Mouse (Mus musculus): Measurements from ENCODE around the gene Cacna1d.

Cacna1d gene

DNA sequence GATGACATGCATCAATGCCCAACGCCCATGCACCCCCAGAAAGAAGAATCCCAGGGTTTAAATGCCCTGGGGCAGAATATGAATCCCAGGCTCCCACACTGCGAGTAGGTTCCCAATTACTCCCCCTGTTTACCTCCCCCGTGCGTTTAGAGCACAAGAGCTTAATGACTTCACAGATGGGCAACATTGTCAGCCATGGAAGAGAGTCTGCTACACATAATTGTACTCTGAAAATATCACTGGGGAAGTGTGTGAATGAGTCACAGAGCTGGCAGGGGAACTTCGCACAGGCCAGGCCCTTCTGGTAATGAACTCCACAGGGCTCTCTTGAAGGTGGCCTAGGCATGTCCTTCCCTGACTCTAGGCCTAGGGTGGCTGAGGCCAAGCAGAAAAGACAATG, 125.4 kb downstream of the Cacna1d start:
- DNase-seq = no peak

DNA sequence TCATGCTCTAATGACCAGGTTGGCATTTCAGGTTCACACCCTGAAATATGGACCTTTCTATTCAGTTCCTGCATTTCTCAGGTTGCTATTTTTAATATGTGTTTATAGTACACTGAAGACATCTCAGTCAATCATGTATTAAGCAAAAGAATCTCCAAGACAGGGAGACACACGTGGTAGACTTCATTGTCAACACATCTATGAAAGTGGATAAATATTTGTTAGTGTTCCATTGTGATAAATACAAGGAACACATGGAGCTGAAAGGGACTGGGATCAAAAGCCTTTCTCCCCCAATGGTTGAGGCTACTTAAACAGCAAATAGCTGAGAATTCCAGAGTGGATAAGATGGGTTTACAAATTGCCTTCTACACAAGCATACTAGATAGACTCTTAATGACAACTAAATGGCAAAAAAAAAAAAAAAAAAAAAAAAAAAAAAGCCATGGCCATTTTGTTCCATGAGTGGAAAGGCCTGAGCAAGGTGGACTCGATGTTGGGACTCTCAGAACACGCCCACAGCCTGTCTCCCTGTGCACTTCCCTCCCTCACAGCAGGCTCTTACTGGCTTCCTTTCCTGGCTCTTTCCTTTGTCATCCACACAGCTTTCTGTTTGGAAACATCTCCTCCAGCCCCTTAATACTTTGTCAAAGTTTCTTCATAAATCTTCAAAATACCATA, 127.6 kb downstream of the Cacna1d start:
- DNase-seq = no peak

GRCm38 (mm10) chr14:30362370-30362769, 128.9 kb downstream of the Cacna1d start:
- DNase-seq = no peak

DNA sequence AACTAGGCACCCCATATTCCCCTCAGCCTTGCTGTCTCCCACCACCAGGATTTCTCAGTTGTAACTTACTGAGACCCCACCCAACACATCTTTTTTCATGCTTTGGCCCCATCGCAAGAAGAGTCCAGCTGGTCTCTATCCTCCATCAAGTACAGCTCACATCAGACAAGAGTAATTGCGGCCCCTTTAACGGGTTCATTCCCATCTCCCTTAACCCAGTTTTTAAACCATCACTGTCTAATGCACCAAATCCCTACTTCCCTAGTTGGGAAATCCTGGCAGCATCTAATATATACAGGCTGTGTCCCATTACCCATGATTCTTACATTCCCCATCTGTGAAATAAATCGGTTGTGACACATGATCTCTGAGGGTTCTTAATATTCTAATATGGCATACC, 130.8 kb downstream of the Cacna1d start:
- DNase-seq = no peak

- DNase-seq = no peak
Measured at GRCm38 (mm10) chr14:30360004-30360403, 131.3 kb downstream of the Cacna1d start.

GRCm38 (mm10) chr14:30358028-30358427, 133.2 kb downstream of the Cacna1d start:
- DNase-seq = no peak

DNA sequence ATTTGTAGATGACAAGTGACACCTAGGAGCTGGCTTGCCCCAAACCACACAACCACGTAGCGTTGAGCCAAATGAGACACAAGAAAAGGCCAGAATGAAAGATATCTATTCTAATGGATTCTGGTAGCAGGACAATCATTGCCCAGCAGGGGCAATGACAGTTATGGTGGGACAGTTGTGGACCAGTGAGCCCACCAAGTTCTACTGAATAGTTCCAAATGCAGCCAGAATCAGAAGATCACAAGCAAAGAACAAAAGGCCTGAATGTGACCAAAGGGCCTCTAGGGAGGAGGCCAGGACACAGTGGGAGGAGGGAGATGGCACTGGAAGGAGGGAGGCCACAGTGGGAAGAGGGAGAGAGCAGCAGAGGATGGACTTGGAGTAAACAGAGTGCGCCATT, 134.8 kb downstream of the Cacna1d start:
- no peak for DNase-seq

GRCm38 (mm10) chr14:30354761-30355160, 136.5 kb downstream of the Cacna1d start:
- no peak for DNase-seq

DNA sequence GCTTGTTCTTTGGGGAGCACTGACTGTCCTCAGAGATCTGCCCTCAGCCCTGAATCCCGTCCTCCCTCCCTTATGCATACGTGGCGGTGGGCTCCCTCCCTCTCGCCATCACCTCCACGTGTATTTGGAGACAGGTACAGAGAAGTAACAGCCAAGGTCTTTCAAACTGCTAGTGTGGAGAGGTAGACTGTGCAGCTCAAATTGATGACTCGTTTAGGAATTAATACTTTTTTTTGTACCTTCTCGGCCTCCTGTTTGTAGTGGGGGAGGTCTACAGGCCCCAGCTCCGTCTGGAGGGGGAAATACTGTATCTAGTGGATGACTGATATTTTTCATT, 137.2 kb downstream of the Cacna1d start:
- no peak for DNase-seq

DNA sequence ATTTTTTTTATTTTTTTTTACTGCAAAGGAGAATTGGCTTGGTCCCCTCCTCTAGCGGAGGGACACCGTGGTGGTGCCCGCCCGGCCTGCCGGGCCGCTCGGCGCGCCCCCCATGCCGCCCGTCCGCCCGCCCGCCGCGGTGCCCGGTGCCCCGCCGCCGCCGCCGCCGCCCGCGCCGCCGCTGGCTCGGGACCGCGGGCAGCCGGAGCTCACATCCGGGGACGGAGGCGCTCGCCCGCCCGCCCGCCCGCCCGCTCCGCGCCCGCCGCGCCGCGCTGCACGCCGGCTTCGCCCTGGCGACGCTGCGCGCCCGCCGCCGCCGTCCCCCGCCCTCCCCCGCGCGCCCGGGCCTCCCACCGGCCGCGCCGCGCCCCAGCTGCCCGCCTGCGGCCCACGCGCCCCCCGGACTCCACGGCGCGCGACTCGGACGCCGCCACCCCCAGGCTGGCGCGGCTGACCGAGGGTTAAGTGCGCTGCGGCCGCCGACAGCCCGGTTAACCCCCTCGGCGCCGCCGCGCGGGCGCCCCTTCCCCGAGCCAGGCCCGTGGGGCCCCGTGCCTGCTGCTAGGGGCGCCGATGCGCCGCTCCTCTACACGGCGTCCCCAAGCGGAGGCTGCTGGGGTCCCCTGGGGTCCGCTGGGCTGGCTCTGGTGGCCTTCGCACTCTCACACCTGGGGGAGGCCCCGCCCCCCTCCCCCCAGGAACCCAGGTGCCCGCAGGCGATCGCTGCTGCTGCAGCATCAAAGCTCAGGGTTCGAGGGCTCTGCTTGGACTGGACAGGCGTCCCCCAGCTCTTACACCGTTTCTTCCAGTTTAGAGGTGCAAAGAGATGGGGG, 137.7 kb downstream of the Cacna1d start:
- no peak for DNase-seq

GRCm38 (mm10) chr14:30352951-30353270, 138.3 kb downstream of the Cacna1d start:
- no peak for DNase-seq

GRCm38 (mm10) chr14:30352061-30352950, 138.9 kb downstream of the Cacna1d start:
- DNase-seq = peak; percentile 59

DNA sequence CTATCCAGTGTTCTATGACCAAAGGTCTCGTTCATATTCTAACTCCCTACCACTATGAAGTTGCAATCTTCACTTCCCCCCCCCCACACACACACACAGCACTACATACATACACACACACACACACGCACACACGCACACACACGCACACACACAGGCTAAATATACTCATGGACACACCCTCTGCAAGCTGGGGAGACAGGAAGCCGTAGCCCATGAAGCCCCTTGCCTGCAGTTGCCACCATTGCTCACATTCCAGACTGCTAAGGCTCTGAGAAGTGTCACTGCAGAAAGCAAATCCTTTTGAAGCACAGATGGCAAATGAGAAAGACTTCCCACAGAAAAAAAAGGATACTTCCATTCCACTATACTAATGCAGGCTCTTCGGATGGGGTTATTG, 141.0 kb downstream of the Cacna1d start:
- no peak for DNase-seq

- no peak for DNase-seq
Measured at GRCm38 (mm10) chr14:30344948-30345865, 146.0 kb downstream of the Cacna1d start.

DNA sequence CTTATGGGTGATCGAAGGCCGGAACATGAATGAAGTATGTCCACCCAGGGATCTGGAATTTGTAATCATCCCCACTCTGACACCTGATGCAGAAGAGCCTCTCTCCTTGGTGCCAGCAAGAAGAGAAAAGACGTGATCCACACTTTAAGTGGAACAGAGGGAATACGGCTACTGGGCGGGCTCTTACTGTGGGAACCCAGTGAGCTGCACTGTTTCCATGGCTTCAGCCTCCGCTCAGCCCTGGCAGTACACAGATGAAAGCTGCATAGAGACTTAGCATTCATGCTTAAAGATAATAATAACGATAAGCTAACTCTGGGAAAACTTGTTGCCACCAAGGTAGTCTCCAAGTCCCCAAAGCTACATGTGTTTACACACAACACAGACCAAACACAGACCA, 147.5 kb downstream of the Cacna1d start:
- no peak for DNase-seq

GRCm38 (mm10) chr14:30341825-30342590, 149.2 kb downstream of the Cacna1d start:
- DNase-seq = no peak

DNA sequence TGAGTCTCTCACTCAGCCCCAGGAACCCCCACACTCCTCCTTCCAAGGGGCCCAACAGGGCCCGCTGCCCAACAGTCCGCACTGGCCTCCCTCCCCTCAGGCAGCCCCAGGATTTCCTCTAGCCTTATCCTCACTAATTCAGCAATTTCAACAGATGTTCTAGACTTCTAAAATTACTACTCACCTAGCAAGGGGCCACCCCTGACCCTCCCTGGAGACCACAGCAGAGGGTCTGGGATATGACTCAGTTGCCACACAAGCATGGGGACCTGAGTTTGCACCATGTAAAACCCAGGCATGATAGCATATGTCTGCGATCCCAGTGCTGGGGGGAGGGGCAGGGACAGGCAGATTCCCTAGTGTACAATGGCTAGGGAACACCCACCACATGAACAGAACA, 151.1 kb downstream of the Cacna1d start:
- DNase-seq = no peak

- no peak for DNase-seq
Measured at GRCm38 (mm10) chr14:30331856-30332255, 159.4 kb downstream of the Cacna1d start.

- no peak for DNase-seq
Measured at GRCm38 (mm10) chr14:30330416-30331181, 160.7 kb downstream of the Cacna1d start.

DNA sequence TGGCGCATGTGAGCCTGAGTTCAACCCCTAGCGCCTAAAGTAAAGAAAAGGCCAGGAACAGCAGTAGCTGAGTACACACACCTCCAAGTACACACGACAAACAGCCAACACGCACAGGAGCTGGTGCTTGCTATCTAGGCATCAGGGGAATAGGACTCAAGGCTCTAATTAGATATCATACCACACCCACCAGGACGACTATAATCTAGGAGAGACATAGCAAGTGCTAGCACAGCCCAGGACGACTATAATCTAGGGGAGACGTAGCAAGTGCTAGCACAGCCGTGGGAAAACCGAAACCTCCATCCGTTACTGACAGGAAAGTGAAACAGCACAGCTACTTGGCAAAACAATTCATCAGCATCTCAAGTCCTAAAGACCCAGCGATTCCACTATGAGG, 162.1 kb downstream of the Cacna1d start:
- no peak for DNase-seq

DNA sequence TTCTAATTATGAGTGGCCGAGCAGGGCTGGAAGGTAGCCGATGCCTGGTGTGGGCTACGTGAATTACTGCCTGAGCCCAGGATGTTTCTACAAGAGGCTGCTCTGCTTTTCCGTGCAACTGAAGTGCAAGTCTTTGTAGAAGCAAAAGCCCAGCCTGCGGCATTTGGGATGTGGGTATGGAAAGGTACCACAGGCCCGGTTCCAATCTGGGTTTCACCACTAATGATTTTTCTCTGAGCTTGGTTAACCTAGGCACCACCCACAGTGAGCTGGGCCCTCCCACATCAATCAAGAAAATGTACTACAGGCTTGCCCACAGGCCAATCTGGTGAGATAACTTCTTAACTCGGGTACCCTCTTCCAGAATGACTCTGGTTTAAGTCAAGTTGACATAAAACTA, 163.8 kb downstream of the Cacna1d start:
- DNase-seq = no peak
